Mouse (Mus musculus) E14TG2a.4 (cell line): ENCODE results near the gene Rhoh.

Source experiments
- CTCF ChIP-seq: conservative IDR thresholded peaks from 2 replicates; pipeline ENCODE4 v1.5.1; 2014; ENCODE audit warnings: low read length
- NANOG ChIP-seq: IDR thresholded peaks from 2 replicates; pipeline ENCODE4 v1.6.1; 2014; ENCODE audit warnings: borderline replicate concordance, low read length, mixed read lengths

- no peak for TF ChIP-seq CTCF
- no peak for TF ChIP-seq NANOG
Observed at GRCm38 (mm10) chr5:65941145-65941544, 80.1 kb downstream of the Rhoh start.
